Comparison of ENCODE assay signal across 8 mouse cellular contexts in genomic region chr13:101692866-101693691, GRCm38 (mm10).
DNase-seq lines count a peak whose midpoint lies in the region; ATAC-seq lines count a peak whose summit lies in the region.

No protein-coding gene starts in this region.

- peak overlapping the region; percentile 60 for H3K4me2 ChIP-seq in kidney, embryonic 14.5 days (replicated peaks; ENCODE audit: low read depth, low read length)
- peak overlapping the region; percentile 93 for H3K4me2 ChIP-seq in forebrain, embryonic 13.5 days

- no peaks in the 10 kb centered on the region for H3K9me3 ChIP-seq in kidney, embryonic 14.5 days (ENCODE audit: control insufficient read depth, low read length)
- H3K9me3 ChIP-seq in forebrain, embryonic 13.5 days (replicated peaks): no peaks in the 10 kb centered on the region

- peak overlapping the region; percentile 45 for H3K4me3 ChIP-seq in kidney, embryonic 14.5 days (ENCODE audit: low read length)
- H3K4me3 ChIP-seq in forebrain, embryonic 13.5 days: peak overlapping the region; percentile 60

- H3K4me1 ChIP-seq in kidney, embryonic 14.5 days (ENCODE audit: control insufficient read depth, insufficient read depth, low read length): peaks cover 22% of the 10 kb centered on the region
- peaks cover 43% of the 10 kb centered on the region for H3K4me1 ChIP-seq in forebrain, embryonic 13.5 days

- ATAC-seq in kidney, embryonic 14.5 days (ENCODE audit: low FRiP score, low TSS enrichment): no peak
- no peak for ATAC-seq in forebrain, embryonic 13.5 days

- intact Hi-C loops in left cerebral cortex, postnatal 4 days (cut with DNase I): loop anchor here (5.0 to 10.0 kb wide), 4 partner anchors 188 to 801 kb away; no protein-coding TSS in a partner anchor

- peaks cover 10% of the 10 kb centered on the region for H3K36me3 ChIP-seq in kidney, embryonic 14.5 days (ENCODE audit: control insufficient read depth, insufficient read depth, low read length)
- peaks cover 2% of the 10 kb centered on the region for H3K36me3 ChIP-seq in forebrain, embryonic 13.5 days (ENCODE audit: poor library complexity, severe bottlenecking)

- DNase-seq in kidney, adult 11 months: no peak
- DNase-seq in cerebellum, adult 11 months: peak; percentile 43
- peak; percentile 46 for DNase-seq in mesoderm, embryonic 11.5 days (ENCODE audit: low read depth, low spot score)
- DNase-seq in left cerebral cortex, postnatal 4 days: no peak
- DNase-seq in T-cell, adult 2 months (ENCODE audit: low spot score): no peak
- no peak for DNase-seq in layer of hippocampus, adult 9-11 months

- peak overlapping the region; percentile 63; the same call in 1 of the 2 replicates for H3K27ac ChIP-seq in kidney, embryonic 14.5 days (ENCODE audit: low read depth, low read length)
- H3K27ac ChIP-seq in forebrain, embryonic 13.5 days: peak overlapping the region; percentile 61

- 46% methylated on average over 7 of the region's 7 CpGs for WGBS in kidney, embryonic 14.5 days
- 52% methylated on average over 7 of the region's 7 CpGs for WGBS in forebrain, embryonic 13.5 days

- no peaks in the 10 kb centered on the region for H3K27me3 ChIP-seq in kidney, embryonic 14.5 days (ENCODE audit: control insufficient read depth, insufficient read depth, low read length)
- 0 out of 2 replicates have a peak, but pooled peaks cover 2% of the 10 kb centered on the region for H3K27me3 ChIP-seq in forebrain, embryonic 13.5 days

- H3K9ac ChIP-seq in kidney, embryonic 14.5 days (ENCODE audit: low read depth, low read length): peak overlapping the region; percentile 65; the same call in 1 of the 2 replicates
- H3K9ac ChIP-seq in forebrain, embryonic 13.5 days: peak overlapping the region; percentile 72

Comparison
In these comparisons a context has a peak if more than half of its experiments do, and no peak if none do; other contexts are left out.
1. DNase-seq: peak in cerebellum, adult 11 months (single experiment) and mesoderm, embryonic 11.5 days (single experiment); none in kidney, adult 11 months (single experiment), left cerebral cortex, postnatal 4 days (single experiment), T-cell, adult 2 months (single experiment) and layer of hippocampus, adult 9-11 months (single experiment).